Comparison of ENCODE assay signal across 10 mouse cellular contexts in the genomic region with DNA sequence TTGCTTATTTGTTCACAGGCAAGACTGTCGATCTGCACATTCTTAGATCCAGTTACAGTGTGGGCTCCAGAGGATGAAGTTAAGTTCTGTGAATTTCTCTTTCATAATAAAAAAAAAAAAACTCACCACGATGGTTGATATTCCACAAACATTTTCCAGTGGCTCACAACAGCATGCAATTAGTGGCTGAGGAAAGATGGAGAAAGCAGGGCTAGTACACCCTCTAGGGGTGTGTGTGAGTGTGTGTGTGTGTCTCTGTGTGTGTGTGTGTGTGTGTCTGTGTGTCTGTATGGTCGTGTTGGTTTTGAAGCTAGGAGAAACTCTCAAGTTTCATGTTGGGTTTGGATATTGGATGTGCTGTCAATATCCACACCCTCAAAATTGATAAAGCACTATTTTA. TPM values are rescaled to one million over a fixed set of nuclear protein-coding genes. Genes with fewer than 3 reads are reported as not detected.
A peak's percentile ranks its signal among the peaks of the same experiment; 100 is the strongest.
DNase-seq lines count a peak whose midpoint lies in the region; ATAC-seq and TF ChIP-seq lines count a peak whose summit lies in the region.
"Had no signal": no experiment of that assay in that cellular context is flagged by ENCODE, and none has a peak within 500 bp of the region (broad histone marks: within the 10 kb centered on the region; RNA-seq: fewer than 3 reads in every experiment).

No protein-coding gene starts in this region.

- no peak overlapping the region for H3K9ac ChIP-seq in liver, embryonic 11.5 days (ENCODE audit: low read depth, low read length)
- no peak overlapping the region for H3K9ac ChIP-seq in intestine, embryonic 16.5 days (ENCODE audit: low read depth, low read length)
- H3K9ac ChIP-seq in neural tube, embryonic 14.5 days (replicated peaks; ENCODE audit: low read depth, low read length) = no peak overlapping the region

- TF ChIP-seq POLR2A in embryonic fibroblast, embryonic 13.5 days (IDR thresholded peaks at IDR 0.05; ENCODE audit: low read depth, low read length) = no peak

- no peak overlapping the region for H3K27ac ChIP-seq in liver, embryonic 11.5 days (ENCODE audit: low read depth, low read length)
- H3K27ac ChIP-seq in embryonic fibroblast, embryonic 13.5 days (ENCODE audit: insufficient read depth, low read length) = no peak overlapping the region
- no peak overlapping the region for H3K27ac ChIP-seq in intestine, embryonic 16.5 days (ENCODE audit: low read length)
- no peak overlapping the region for H3K27ac ChIP-seq in neural tube, embryonic 14.5 days (ENCODE audit: low read depth, low read length)

- no peaks in the 10 kb centered on the region; the same call in 1 of the 2 replicates for H3K4me1 ChIP-seq in liver, embryonic 11.5 days (replicated peaks; ENCODE audit: control insufficient read depth, insufficient read depth, low read length)
- H3K4me1 ChIP-seq in embryonic fibroblast, embryonic 13.5 days (ENCODE audit: control insufficient read depth, insufficient read depth, low read length) = peaks cover 2% of the 10 kb centered on the region; the same call in 1 of the 2 replicates
- peaks cover 2% of the 10 kb centered on the region; the same call in 1 of the 2 replicates for H3K4me1 ChIP-seq in intestine, embryonic 16.5 days (ENCODE audit: control insufficient read depth, insufficient read depth, low read length)
- H3K4me1 ChIP-seq in neural tube, embryonic 14.5 days (ENCODE audit: control insufficient read depth, insufficient read depth, low read length) = no peaks in the 10 kb centered on the region

- intact Hi-C loops in left cerebral cortex, postnatal 4 days (cut with DNase I) = no loop called here

- H3K4me2 ChIP-seq in liver, embryonic 11.5 days = peak overlapping the region; percentile 52
- 0 out of 2 replicates have a peak overlapping the region, but pooled peaks have one; percentile 10 for H3K4me2 ChIP-seq in intestine, embryonic 16.5 days (ENCODE audit: low read depth, low read length)
- H3K4me2 ChIP-seq in neural tube, embryonic 14.5 days (ENCODE audit: low read depth, low read length) = peak overlapping the region; percentile 54

- no peaks in the 10 kb centered on the region for H3K9me3 ChIP-seq in liver, embryonic 11.5 days (ENCODE audit: control insufficient read depth, low read length)
- no peaks in the 10 kb centered on the region for H3K9me3 ChIP-seq in intestine, embryonic 16.5 days (ENCODE audit: control insufficient read depth, low read length)
- no peaks in the 10 kb centered on the region for H3K9me3 ChIP-seq in neural tube, embryonic 14.5 days (ENCODE audit: control insufficient read depth, low read length)

- no peak overlapping the region for H3K4me3 ChIP-seq in liver, embryonic 11.5 days (ENCODE audit: low read depth, low read length)
- peak overlapping the region; percentile 16; the same call in 1 of the 2 replicates for H3K4me3 ChIP-seq in embryonic fibroblast, embryonic 13.5 days (ENCODE audit: insufficient read depth, low read length)
- H3K4me3 ChIP-seq in intestine, embryonic 16.5 days (ENCODE audit: low read length) = no peak overlapping the region
- H3K4me3 ChIP-seq in neural tube, embryonic 14.5 days (ENCODE audit: low read depth, low read length) = peak overlapping the region; percentile 28; the same call in 1 of the 2 replicates

- no peak for ATAC-seq in liver, embryonic 11.5 days (replicated peaks; ENCODE audit: low FRiP score)
- ATAC-seq in intestine, embryonic 16.5 days = no peak
- ATAC-seq in neural tube, embryonic 14.5 days (ENCODE audit: low read depth) = peak; percentile 54

- no peak for TF ChIP-seq CTCF in embryonic fibroblast, embryonic 13.5 days (IDR thresholded peaks at IDR 0.05; ENCODE audit: borderline replicate concordance, insufficient read depth, low read length)

- WGBS in liver, embryonic 11.5 days = 41% methylated on average over 3 of the region's 3 CpGs
- WGBS in intestine, embryonic 16.5 days = 42% methylated on average over 3 of the region's 3 CpGs
- WGBS in neural tube, embryonic 14.5 days = 52% methylated on average over 3 of the region's 3 CpGs

- no peaks in the 10 kb centered on the region for H3K27me3 ChIP-seq in liver, embryonic 11.5 days (replicated peaks; ENCODE audit: control insufficient read depth, insufficient read depth, low read length)
- no peaks in the 10 kb centered on the region for H3K27me3 ChIP-seq in intestine, embryonic 16.5 days (replicated peaks; ENCODE audit: control insufficient read depth, insufficient read depth, low read length)
- H3K27me3 ChIP-seq in neural tube, embryonic 14.5 days (ENCODE audit: control insufficient read depth, insufficient read depth, low read length) = no peaks in the 10 kb centered on the region

- DNase-seq in liver, embryonic 11.5 days (ENCODE audit: low spot score) = no peak
- DNase-seq in liver = no peak
- no peak for DNase-seq in adrenal gland, postnatal 25 days
- DNase-seq in left cerebral cortex, postnatal 4 days = no peak
- DNase-seq in natural killer cell, adult 2 months (ENCODE audit: low spot score in 2 of 2) = no peak

- no peaks in the 10 kb centered on the region for H3K36me3 ChIP-seq in liver, embryonic 11.5 days (ENCODE audit: control insufficient read depth, insufficient read depth, low read length)
- no peaks in the 10 kb centered on the region for H3K36me3 ChIP-seq in intestine, embryonic 16.5 days (ENCODE audit: control insufficient read depth, insufficient read depth, low read length)
- no peaks in the 10 kb centered on the region for H3K36me3 ChIP-seq in neural tube, embryonic 14.5 days (ENCODE audit: control insufficient read depth, insufficient read depth, low read length)

RNA-seq across cellular contexts. Expression of gene Zswim2, which starts 0.3 kb away (rescaled TPM):
- polyA plus RNA-seq in liver, embryonic 11.5 days (2014; fragmentation: Nextera tagmentation; extraction: Ambion mirVana) = not detected in 2 replicates
- not detected in 2 replicates for polyA plus RNA-seq in embryonic fibroblast, embryonic 13.5 days (2011; ENCODE audit: insufficient read length, low read depth, missing spikeins)
- not detected in 2 replicates for polyA plus RNA-seq in intestine, embryonic 16.5 days (2015; fragmentation: Nextera tagmentation; extraction: Ambion mirVana)
- polyA plus RNA-seq in neural tube, embryonic 14.5 days (2014; fragmentation: Nextera tagmentation; extraction: Ambion mirVana) = not detected in 2 replicates
- not detected in 2 replicates for total RNA-seq in adrenal gland, postnatal 25 days (2021)
- total RNA-seq in left cerebral cortex, postnatal 4 days (2021) = under 1 TPM in 1 of 2 experiments, not detected in 1; 0.28 TPM
- total RNA-seq: neutrophil, adult 5-6 weeks had no signal
- polyA plus RNA-seq: large intestine, adult 2 months had no signal

RNA-seq across cellular contexts. Expression of gene Gm13698, which starts 14.1 kb away (rescaled TPM):
- not detected in 2 replicates for polyA plus RNA-seq in liver, embryonic 11.5 days (2014; fragmentation: Nextera tagmentation; extraction: Ambion mirVana)
- polyA plus RNA-seq in embryonic fibroblast, embryonic 13.5 days (2011; ENCODE audit: insufficient read length, low read depth, missing spikeins) = not detected in 2 replicates
- not detected in 2 replicates for polyA plus RNA-seq in intestine, embryonic 16.5 days (2015; fragmentation: Nextera tagmentation; extraction: Ambion mirVana)
- polyA plus RNA-seq in neural tube, embryonic 14.5 days (2014; fragmentation: Nextera tagmentation; extraction: Ambion mirVana) = not detected in 2 replicates
- total RNA-seq in adrenal gland, postnatal 25 days (2021) = 1.9 and 2.0 TPM in 2 replicates
- 1 to 10 TPM; 2.0 to 2.3 TPM for total RNA-seq in left cerebral cortex, postnatal 4 days (2021)
- total RNA-seq: neutrophil, adult 5-6 weeks had no signal
- polyA plus RNA-seq: large intestine, adult 2 months had no signal

RNA-seq across cellular contexts. Expression of gene Gm13693, which starts 19.9 kb away (rescaled TPM):
- polyA plus RNA-seq in liver, embryonic 11.5 days (2014; fragmentation: Nextera tagmentation; extraction: Ambion mirVana) = not detected in 2 replicates
- not detected in 2 replicates for polyA plus RNA-seq in embryonic fibroblast, embryonic 13.5 days (2011; ENCODE audit: insufficient read length, low read depth, missing spikeins)
- polyA plus RNA-seq in intestine, embryonic 16.5 days (2015; fragmentation: Nextera tagmentation; extraction: Ambion mirVana) = not detected in 2 replicates
- polyA plus RNA-seq in neural tube, embryonic 14.5 days (2014; fragmentation: Nextera tagmentation; extraction: Ambion mirVana) = not detected in 2 replicates
- 1.9 and 2.0 TPM in 2 replicates for total RNA-seq in adrenal gland, postnatal 25 days (2021)
- total RNA-seq in left cerebral cortex, postnatal 4 days (2021) = 1 to 10 TPM; 2.0 to 2.3 TPM
- total RNA-seq: neutrophil, adult 5-6 weeks had no signal
- polyA plus RNA-seq: large intestine, adult 2 months had no signal

RNA-seq across cellular contexts. Expression of gene Gm13695, which starts 25.7 kb away (rescaled TPM):
- polyA plus RNA-seq in liver, embryonic 11.5 days (2014; fragmentation: Nextera tagmentation; extraction: Ambion mirVana) = not detected in 2 replicates
- polyA plus RNA-seq in embryonic fibroblast, embryonic 13.5 days (2011; ENCODE audit: insufficient read length, low read depth, missing spikeins) = not detected in 2 replicates
- polyA plus RNA-seq in intestine, embryonic 16.5 days (2015; fragmentation: Nextera tagmentation; extraction: Ambion mirVana) = not detected in 2 replicates
- not detected in 2 replicates for polyA plus RNA-seq in neural tube, embryonic 14.5 days (2014; fragmentation: Nextera tagmentation; extraction: Ambion mirVana)
- not detected in 2 replicates for total RNA-seq in adrenal gland, postnatal 25 days (2021)
- total RNA-seq in left cerebral cortex, postnatal 4 days (2021) = not detected
- total RNA-seq: neutrophil, adult 5-6 weeks had no signal
- polyA plus RNA-seq: large intestine, adult 2 months had no signal

RNA-seq across cellular contexts. Expression of gene Gm13696, which starts 31.5 kb away (rescaled TPM):
- not detected in 2 replicates for polyA plus RNA-seq in liver, embryonic 11.5 days (2014; fragmentation: Nextera tagmentation; extraction: Ambion mirVana)
- not detected in 2 replicates for polyA plus RNA-seq in embryonic fibroblast, embryonic 13.5 days (2011; ENCODE audit: insufficient read length, low read depth, missing spikeins)
- not detected in 2 replicates for polyA plus RNA-seq in intestine, embryonic 16.5 days (2015; fragmentation: Nextera tagmentation; extraction: Ambion mirVana)
- polyA plus RNA-seq in neural tube, embryonic 14.5 days (2014; fragmentation: Nextera tagmentation; extraction: Ambion mirVana) = not detected in 2 replicates
- 1.9 and 2.0 TPM in 2 replicates for total RNA-seq in adrenal gland, postnatal 25 days (2021)
- 1 to 10 TPM; 2.0 to 2.3 TPM for total RNA-seq in left cerebral cortex, postnatal 4 days (2021)
- total RNA-seq: neutrophil, adult 5-6 weeks had no signal
- polyA plus RNA-seq: large intestine, adult 2 months had no signal

Comparison
In these comparisons a context has a peak if more than half of its experiments do, and no peak if none do; other contexts are left out.
1. H3K4me3 ChIP-seq: peak in embryonic fibroblast, embryonic 13.5 days (single experiment) and neural tube, embryonic 14.5 days (single experiment); none in liver, embryonic 11.5 days (single experiment) and intestine, embryonic 16.5 days (single experiment).
2. Peak in every context shown above with its lines, with median percentiles within 50 percentile points of each other: H3K4me2 ChIP-seq.